Mouse (Mus musculus) myocyte (in vitro differentiated cells): ENCODE results near the gene Irf2.

Experiments
- CEBPB ChIP-seq: IDR thresholded peaks from 2 replicates; pipeline ENCODE4 v1.6.1; 2011; ENCODE audit warnings: mild to moderate bottlenecking, moderate library complexity; ENCODE audit not compliant: poor library complexity, insufficient read depth, severe bottlenecking
- MAX ChIP-seq: IDR thresholded peaks from one replicate; pipeline ENCODE4 v1.6.1; 2011; ENCODE audit warnings: low read depth, mild to moderate bottlenecking, control low read depth
- MYOD1 ChIP-seq, 3 experiments: IDR thresholded peaks; one replicate each; pipeline ENCODE4 v1.6.1; 2011; ENCODE audit warnings: control low read depth in 2 of 3, low read depth in 2 of 3, mild to moderate bottlenecking in 2 of 3, moderate library complexity in 1 of 3; ENCODE audit not compliant: insufficient read length in 2 of 3, control insufficient read depth in 1 of 3
- MYOG ChIP-seq, 3 experiments: IDR thresholded peaks; one replicate each; pipeline ENCODE4 v1.6.1; 2011; ENCODE audit warnings: control low read depth in 2 of 3, low read depth in 2 of 3, mild to moderate bottlenecking in 2 of 3; ENCODE audit not compliant: insufficient read length in 2 of 3, control insufficient read depth in 1 of 3, insufficient read depth in 1 of 3
- POLR2A ChIP-seq: IDR thresholded peaks from one replicate; pipeline ENCODE4 v1.6.1; 2011; ENCODE audit warnings: low read depth, mild to moderate bottlenecking, control low read depth, moderate library complexity; ENCODE audit not compliant: insufficient read length
- POLR2AphosphoS2 ChIP-seq: IDR thresholded peaks from one replicate; pipeline ENCODE4 v1.6.1; 2011; ENCODE audit warnings: low read depth, control low read depth; ENCODE audit not compliant: insufficient read length
- SRF ChIP-seq: IDR thresholded peaks from one replicate; pipeline ENCODE4 v1.6.1; 2011; ENCODE audit warnings: low read depth; ENCODE audit not compliant: control insufficient read depth, insufficient read length
- TCF12 ChIP-seq: IDR thresholded peaks from one replicate; pipeline ENCODE4 v1.6.1; 2011; ENCODE audit warnings: mild to moderate bottlenecking, control low read depth; ENCODE audit not compliant: poor library complexity, insufficient read depth, severe bottlenecking
- USF1 ChIP-seq: IDR thresholded peaks from one replicate; pipeline ENCODE4 v1.6.1; 2011; ENCODE audit warnings: low read depth, mild to moderate bottlenecking, control low read depth, moderate library complexity

GRCm38 (mm10) chr8:46811021-46811622 lies 71.6 kb downstream of the Irf2 start:
- TF ChIP-seq MYOG (IDR thresholded peaks at IDR 0.05; ENCODE audit: control insufficient read depth in 1 of 3, insufficient read depth in 1 of 3, insufficient read length in 2 of 3, low read depth in 2 of 3): no peak
- TF ChIP-seq MAX: no peak
- peak; percentile 47 for TF ChIP-seq POLR2A
- TF ChIP-seq SRF: no peak
- peak; percentile 82 for TF ChIP-seq USF1
- TF ChIP-seq MYOD1 (IDR thresholded peaks at IDR 0.05; ENCODE audit: control insufficient read depth in 1 of 3, insufficient read length in 2 of 3, low read depth in 2 of 3): no peak
- TF ChIP-seq TCF12: no peak
- peak; percentile 28 for TF ChIP-seq POLR2AphosphoS2
- peak; percentile 93 for TF ChIP-seq CEBPB
